Comparison of ENCODE assay signal across 7 mouse cellular contexts in the genomic region with DNA sequence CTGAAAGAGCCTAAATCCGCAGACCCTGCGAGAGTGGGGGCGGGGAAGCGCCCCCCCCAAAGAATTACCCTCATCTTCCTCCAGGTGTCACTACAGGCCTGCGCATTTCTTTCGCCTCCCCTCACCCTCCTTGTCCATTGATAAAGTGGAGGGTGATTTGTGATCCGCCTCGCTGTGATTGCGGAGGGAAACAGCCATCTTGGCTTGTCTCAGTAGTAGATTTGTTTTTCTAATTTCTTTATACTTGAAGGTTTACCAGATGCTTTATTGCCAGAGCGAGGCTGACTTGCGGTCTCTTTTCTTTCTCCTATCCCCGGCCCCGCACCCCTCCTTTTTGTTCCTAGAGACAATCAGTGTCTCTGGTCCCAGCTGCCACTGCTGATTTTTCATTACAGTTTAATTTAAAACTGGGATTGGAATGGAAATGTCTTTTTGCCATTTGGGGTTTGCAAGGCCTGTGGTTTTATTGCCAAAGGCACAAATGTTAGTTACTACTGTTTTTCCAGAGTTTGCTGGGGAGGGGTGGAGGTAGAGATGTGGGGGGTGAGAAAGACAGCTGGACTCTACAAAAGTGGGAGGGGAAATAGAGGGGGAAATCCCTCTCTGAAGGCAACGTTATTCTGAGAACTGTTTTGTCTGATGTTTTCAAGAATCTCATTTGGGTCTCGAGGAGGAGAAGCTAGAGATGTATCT.
DNase-seq lines count a peak whose midpoint lies in the region; ATAC-seq and TF ChIP-seq lines count a peak whose summit lies in the region.

No protein-coding gene starts in this region.

- 4% methylated on average over 15 of the region's 15 CpGs for WGBS in hindbrain, embryonic 12.5 days

- peak overlapping the region; percentile 42 for H3K4me2 ChIP-seq in hindbrain, embryonic 12.5 days (replicated peaks)

- no peak overlapping the region for H3K4me3 ChIP-seq in ES-E14 (ENCODE audit: insufficient read depth in 1 of 2, low read depth in 1 of 2, low read length in 2 of 2, poor library complexity in 1 of 2, severe bottlenecking in 1 of 2)
- H3K4me3 ChIP-seq in hindbrain, embryonic 12.5 days: peak overlapping the region; percentile 21

- H3K36me3 ChIP-seq in ES-E14 (ENCODE audit: control insufficient read depth, insufficient read depth, low read length, poor library complexity, severe bottlenecking): no peaks in the 10 kb centered on the region
- no peaks in the 10 kb centered on the region for H3K36me3 ChIP-seq in hindbrain, embryonic 12.5 days

- no peaks in the 10 kb centered on the region for H3K9me3 ChIP-seq in ES-E14 (ENCODE audit: control insufficient read depth, insufficient read depth, low read depth, low read length)
- H3K9me3 ChIP-seq in hindbrain, embryonic 12.5 days (replicated peaks): no peaks in the 10 kb centered on the region

- in situ Hi-C loops in ES-E14 (cut with MboI; ENCODE audit: low sequenced_read_pairs in 2 of 2, unreplicated experiment in 2 of 2): no loop called here

- no peaks in the 10 kb centered on the region for H3K4me1 ChIP-seq in ES-E14 (ENCODE audit: control insufficient read depth in 2 of 2, insufficient read depth in 2 of 2, low read length in 2 of 2, poor library complexity in 1 of 2)
- peaks cover 62% of the 10 kb centered on the region for H3K4me1 ChIP-seq in hindbrain, embryonic 12.5 days

- no peak overlapping the region for H3K9ac ChIP-seq in ES-E14 (ENCODE audit: insufficient read depth, low read depth, low read length, poor library complexity, severe bottlenecking)
- peak overlapping the region; percentile 43; the same call in 1 of the 2 replicates for H3K9ac ChIP-seq in hindbrain, embryonic 12.5 days

- no peak for DNase-seq in ES-E14 (ENCODE audit: low read depth, low spot score)
- DNase-seq in adrenal gland, postnatal 25 days: peak; percentile 20
- peak; percentile 77 for DNase-seq in forelimb bud, embryonic 11.5 days (ENCODE audit: low read depth, low spot score)
- DNase-seq in layer of hippocampus, postnatal 14 days (ENCODE audit: low spot score in 2 of 2): peak; percentile 67 to 70
- DNase-seq in lung, postnatal 14 days: peak; percentile 36
- DNase-seq in right cerebral cortex, postnatal 36 days (ENCODE audit: low spot score in 2 of 2): peak; percentile 12 to 18

- H3K27me3 ChIP-seq in hindbrain, embryonic 12.5 days: no peaks in the 10 kb centered on the region

- no peak overlapping the region for H3K27ac ChIP-seq in ES-E14 (ENCODE audit: insufficient read depth, low read depth, low read length, poor library complexity, severe bottlenecking)
- H3K27ac ChIP-seq in hindbrain, embryonic 12.5 days: peak overlapping the region; percentile 86

- ATAC-seq in hindbrain, embryonic 12.5 days (ENCODE audit: low FRiP score): peak; percentile 72

TF ChIP-seq in ES-E14, 5 proteins besides CTCF, POLR2A, EP300 and RAD21:
- no peak for TF ChIP-seq CHD2 (IDR thresholded peaks at IDR 0.05; ENCODE audit: low read depth, low read length)
- TF ChIP-seq ZC3H11A (IDR thresholded peaks at IDR 0.05; ENCODE audit: borderline replicate concordance, low read depth, low read length): peak; percentile 54; the same call in 1 of the 2 replicates
